Mouse (Mus musculus) midbrain, embryonic 13.5 days (tissue): ENCODE measurements around the gene Aco1. TPM values are rescaled to one million over a fixed set of nuclear protein-coding genes. Genes with fewer than 3 reads are reported as not detected.

ENCODE experiments used
- ATAC-seq: fragments of 200-750 bp; cut with Nextera tagmentation; 2 replicates; pipeline ENCODE4 v1.8.0; 2017; ENCODE audit warnings: mild to moderate bottlenecking, moderate TSS enrichment, moderate library complexity
- H3K27ac ChIP-seq: fragments of 300-500 bp; sonication (generic); 2 replicates; pipeline ENCODE4 v1.5.1; 2015; ENCODE audit warnings: inconsistent platforms, mild to moderate bottlenecking, moderate library complexity
- H3K27me3 ChIP-seq: fragments of 300-500 bp; sonication (generic); 2 replicates; pipeline ENCODE4 v1.6.1; 2015; ENCODE audit warnings: mild to moderate bottlenecking, inconsistent platforms
- H3K36me3 ChIP-seq: fragments of 300-500 bp; sonication (generic); 2 replicates; pipeline ENCODE4 v1.6.1; 2015; ENCODE audit warnings: mild to moderate bottlenecking, inconsistent platforms
- H3K4me1 ChIP-seq: fragments of 300-500 bp; sonication (generic); replicated peaks from 2 replicates; pipeline ENCODE4 v1.6.1; 2015; ENCODE audit warnings: inconsistent platforms
- H3K4me2 ChIP-seq: fragments of 300-500 bp; sonication (generic); replicated peaks from 2 replicates; pipeline ENCODE4 v1.6.1; 2015; ENCODE audit warnings: moderate library complexity, mild to moderate bottlenecking, inconsistent platforms
- H3K4me3 ChIP-seq: fragments of 300-500 bp; sonication (generic); replicated peaks from 2 replicates; pipeline ENCODE4 v1.5.1; 2015; ENCODE audit warnings: mild to moderate bottlenecking, inconsistent platforms
- H3K9ac ChIP-seq: fragments of 300-500 bp; sonication (generic); replicated peaks from 2 replicates; pipeline ENCODE4 v1.6.1; 2015; ENCODE audit warnings: mild to moderate bottlenecking, inconsistent platforms
- H3K9me3 ChIP-seq: fragments of 300-500 bp; sonication (generic); 2 replicates; pipeline ENCODE4 v1.6.1; 2016; ENCODE audit warnings: mild to moderate bottlenecking, inconsistent platforms
- WGBS: fragments of 180-500 bp; shearing (Covaris S2); methylation state at CpG from one replicate; pipeline ENCODE4 v1.1.7; 2015; 5-methylcytosine and 5-hydroxymethylcytosine counted together
- polyA plus RNA-seq: library from polyadenylated mRNA; unstranded; fragments of >200 nt; fragmentation: Nextera tagmentation; extraction: Ambion mirVana; gene quantifications from 2 replicates; pipeline ENCODE4 v1.2.1, GENCODE M21; 2015

Gene Aco1
- polyA plus RNA-seq, 1 experiment from 2014 or later, result 46.6 TPM

- WGBS, result 81% methylated on average over 2 of the region's 2 CpGs
- H3K4me3 ChIP-seq, result no peak overlapping the region
- H3K36me3 ChIP-seq, result peaks cover 85% of the 10 kb centered on the region
- no peaks in the 10 kb centered on the region for H3K9me3 ChIP-seq
- H3K4me2 ChIP-seq, result no peak overlapping the region
- no peak overlapping the region for H3K27ac ChIP-seq
- no peaks in the 10 kb centered on the region for H3K4me1 ChIP-seq
- H3K9ac ChIP-seq, result no peak overlapping the region
- H3K27me3 ChIP-seq, result no peaks in the 10 kb centered on the region
- ATAC-seq, result no peak
Measured at GRCm38 (mm10) chr4:40192246-40192645, 49.4 kb downstream of the Aco1 start.

- Histone ChIP-seq H3K36me3 (peaks cover 85% of the 10 kb centered on the region), H3K4me1 (no peaks in the 10 kb centered on the region), H3K9ac (no peak overlapping the region), H3K4me2 (no peak overlapping the region), H3K27ac (no peak overlapping the region), H3K9me3 (no peaks in the 10 kb centered on the region), H3K27me3 (no peaks in the 10 kb centered on the region), H3K4me3 (no peak overlapping the region)
- no peak for ATAC-seq
- WGBS, result 78% methylated on average over 9 of the region's 9 CpGs
Measured at GRCm38 (mm10) chr4:40193461-40193860, 50.6 kb downstream of the Aco1 start.

DNA sequence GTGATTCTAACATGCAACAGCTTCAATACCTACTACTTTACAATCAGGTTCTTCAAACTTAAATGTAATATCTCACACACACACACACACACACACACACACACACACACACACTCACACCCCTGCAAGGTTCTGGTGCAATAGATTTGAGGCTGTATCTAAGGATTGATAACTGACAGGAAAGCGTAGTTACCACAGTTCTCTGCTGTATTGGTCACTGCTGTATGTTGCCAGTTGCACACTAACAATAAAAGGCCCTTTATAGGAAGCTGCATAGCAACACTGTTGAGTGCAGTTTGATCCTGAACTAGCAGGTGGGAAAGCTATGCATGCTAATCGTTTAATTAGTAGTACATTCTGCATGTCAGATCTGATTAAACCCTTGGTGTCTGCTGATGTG lies 52.5 kb downstream of the Aco1 start:
- peaks cover 70% of the 10 kb centered on the region for H3K36me3 ChIP-seq

GRCm38 (mm10) chr4:40202205-40202604 lies 59.3 kb downstream of the Aco1 start:
- ATAC-seq, result no peak
- no peak overlapping the region for H3K9ac ChIP-seq
- peaks cover 38% of the 10 kb centered on the region for H3K36me3 ChIP-seq
- no peaks in the 10 kb centered on the region for H3K4me1 ChIP-seq
- H3K4me2 ChIP-seq, result no peak overlapping the region
- H3K4me3 ChIP-seq, result no peak overlapping the region
- H3K9me3 ChIP-seq, result no peaks in the 10 kb centered on the region
- WGBS, result 96% methylated on average over 6 of the region's 6 CpGs
- H3K27me3 ChIP-seq, result no peaks in the 10 kb centered on the region
- no peak overlapping the region for H3K27ac ChIP-seq

More for the DNA sequence above, 52.5 kb downstream of the Aco1 start:
- Histone ChIP-seq H3K4me1 (no peaks in the 10 kb centered on the region), H3K4me2 (no peak overlapping the region), H3K27me3 (no peaks in the 10 kb centered on the region), H3K9ac (no peak overlapping the region), H3K4me3 (no peak overlapping the region), H3K27ac (no peak overlapping the region), H3K9me3 (no peaks in the 10 kb centered on the region)
- ATAC-seq, result no peak
- 97% methylated on average over 2 of the region's 2 CpGs for WGBS

DNA sequence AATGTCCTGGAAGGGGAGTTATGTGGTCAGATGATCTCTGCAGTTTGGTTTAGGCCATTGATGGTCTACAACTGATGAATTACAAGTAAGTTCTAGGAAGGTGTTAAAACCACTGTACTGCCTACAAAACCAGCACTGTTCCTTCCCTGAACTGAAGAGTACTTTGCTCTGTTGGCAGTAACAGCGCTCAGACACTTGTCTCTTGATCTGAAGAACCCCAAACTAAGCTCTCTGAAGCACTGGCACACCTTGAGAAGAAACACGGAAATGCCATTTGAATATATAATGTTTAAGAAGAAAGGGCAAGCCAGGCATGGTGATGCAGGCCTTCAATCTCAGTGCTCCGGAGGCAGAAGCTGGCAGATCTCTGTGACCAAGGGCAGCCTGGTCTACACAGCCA lies 61.5 kb downstream of the Aco1 start:
- peaks cover 22% of the 10 kb centered on the region for H3K36me3 ChIP-seq
- no peak overlapping the region for H3K4me2 ChIP-seq
- ATAC-seq, result no peak
- WGBS, result 95% methylated on average over 3 of the region's 3 CpGs
- no peak overlapping the region for H3K9ac ChIP-seq
- no peaks in the 10 kb centered on the region for H3K9me3 ChIP-seq
- no peak overlapping the region for H3K27ac ChIP-seq
- no peaks in the 10 kb centered on the region for H3K27me3 ChIP-seq
- H3K4me1 ChIP-seq, result no peaks in the 10 kb centered on the region
- no peak overlapping the region for H3K4me3 ChIP-seq

DNA sequence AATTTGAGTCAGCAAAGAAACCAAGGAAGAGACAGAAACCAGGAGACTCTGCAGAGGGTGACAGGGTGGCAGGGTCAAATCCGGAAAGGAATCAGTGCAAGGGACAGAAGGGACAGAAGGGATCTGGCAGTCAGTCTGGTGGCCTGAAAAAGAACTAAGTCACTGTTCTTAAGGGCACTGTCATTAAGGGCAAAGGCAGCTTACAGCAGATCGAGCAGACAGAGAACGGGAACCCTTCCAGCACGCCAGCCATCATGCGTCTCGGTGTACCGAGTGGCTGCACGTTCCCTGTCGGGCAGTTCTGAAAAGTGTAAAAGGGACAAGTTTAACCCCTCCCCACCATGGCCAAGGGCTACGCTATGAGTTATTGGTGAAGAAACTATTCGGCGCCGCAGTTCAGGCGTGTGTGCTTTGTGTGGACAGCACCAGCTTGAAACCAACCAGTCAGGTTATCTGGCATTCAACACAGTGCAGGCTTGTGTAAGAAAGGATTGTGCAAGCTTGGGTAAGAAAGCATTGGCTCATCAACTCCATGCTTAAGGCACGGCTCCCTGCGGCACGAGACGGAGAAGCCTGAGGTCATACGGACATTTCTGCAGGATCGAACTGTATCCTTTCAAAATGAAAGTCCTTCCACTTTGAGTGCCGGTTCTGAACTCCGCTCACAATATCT lies 62.5 kb downstream of the Aco1 start:
- 95% methylated on average over 22 of the region's 22 CpGs for WGBS
- Histone ChIP-seq H3K36me3 (peaks cover 22% of the 10 kb centered on the region), H3K9ac (no peak overlapping the region), H3K9me3 (no peaks in the 10 kb centered on the region), H3K4me2 (no peak overlapping the region), H3K27ac (no peak overlapping the region), H3K4me3 (no peak overlapping the region), H3K27me3 (no peaks in the 10 kb centered on the region), H3K4me1 (no peaks in the 10 kb centered on the region)
- no peak for ATAC-seq

- 62% methylated on average over 5 of the region's 5 CpGs for WGBS
- no peak for ATAC-seq
- Histone ChIP-seq H3K36me3 (peaks cover 8% of the 10 kb centered on the region; the same call in 1 of the 2 replicates), H3K4me3 (no peak overlapping the region), H3K9me3 (no peaks in the 10 kb centered on the region), H3K27me3 (no peaks in the 10 kb centered on the region), H3K4me1 (no peaks in the 10 kb centered on the region), H3K4me2 (no peak overlapping the region), H3K9ac (no peak overlapping the region), H3K27ac (no peak overlapping the region)
Measured at GRCm38 (mm10) chr4:40207701-40208100, 64.8 kb downstream of the Aco1 start.

- Histone ChIP-seq H3K36me3 (no peaks in the 10 kb centered on the region), H3K4me3 (no peak overlapping the region), H3K4me1 (no peaks in the 10 kb centered on the region), H3K4me2 (no peak overlapping the region), H3K9me3 (no peaks in the 10 kb centered on the region), H3K27me3 (no peaks in the 10 kb centered on the region), H3K9ac (no peak overlapping the region), H3K27ac (no peak overlapping the region)
- 93% methylated on average over 4 of the region's 6 CpGs for WGBS
- no peak for ATAC-seq
Measured at GRCm38 (mm10) chr4:40212177-40212576, 69.3 kb downstream of the Aco1 start.

DNA sequence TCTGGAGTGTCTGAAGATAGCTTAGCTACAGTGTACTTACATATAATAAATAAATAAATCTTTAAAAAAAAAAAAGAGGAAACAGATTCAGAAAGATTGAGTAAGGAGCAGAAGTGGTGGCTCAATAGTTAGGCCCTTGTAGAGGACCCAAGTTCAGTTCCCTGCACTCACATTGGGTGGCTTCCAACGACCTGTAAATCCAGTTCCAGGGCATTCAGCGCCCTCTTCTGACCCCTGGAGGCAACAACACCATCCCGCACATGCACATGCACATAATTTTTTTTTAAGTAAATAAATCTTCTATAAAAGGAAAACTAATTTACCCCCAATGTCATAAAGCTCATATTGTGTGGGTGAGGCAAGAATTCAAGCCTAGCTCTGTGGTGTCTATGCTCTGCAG lies 75.0 kb downstream of the Aco1 start:
- Histone ChIP-seq H3K36me3 (no peaks in the 10 kb centered on the region), H3K4me2 (no peak overlapping the region), H3K9me3 (no peaks in the 10 kb centered on the region), H3K4me3 (no peak overlapping the region), H3K27ac (no peak overlapping the region), H3K9ac (no peak overlapping the region), H3K27me3 (no peaks in the 10 kb centered on the region), H3K4me1 (peaks cover 10% of the 10 kb centered on the region; the same call in 1 of the 2 replicates)
- WGBS, result 55% methylated on average over 3 of the region's 3 CpGs
- no peak for ATAC-seq

DNA sequence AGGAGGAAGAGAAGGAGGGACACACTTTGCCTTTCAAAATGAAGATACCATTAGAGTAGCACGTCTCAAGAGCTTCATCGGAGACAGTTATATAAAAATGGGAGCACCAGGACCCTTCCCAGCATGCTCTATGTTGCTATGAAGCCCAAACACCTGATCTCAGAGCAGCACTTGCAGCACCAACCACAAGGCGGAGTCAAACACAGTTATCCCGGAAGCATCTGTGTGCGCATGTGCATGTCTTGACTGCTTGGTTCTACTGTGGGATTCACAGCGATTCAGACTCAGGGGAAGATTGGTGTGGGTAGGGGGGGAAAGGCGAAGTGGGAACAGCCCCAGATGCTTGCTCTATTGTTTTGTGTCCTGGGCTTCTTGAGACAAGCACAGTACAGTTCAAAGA lies 75.5 kb downstream of the Aco1 start:
- 73% methylated on average over 7 of the region's 7 CpGs for WGBS
- Histone ChIP-seq H3K4me3 (no peak overlapping the region), H3K36me3 (no peaks in the 10 kb centered on the region), H3K4me2 (no peak overlapping the region), H3K4me1 (peaks cover 10% of the 10 kb centered on the region; the same call in 1 of the 2 replicates), H3K9me3 (no peaks in the 10 kb centered on the region), H3K9ac (no peak overlapping the region), H3K27me3 (no peaks in the 10 kb centered on the region), H3K27ac (no peak overlapping the region)
- ATAC-seq, result peak; percentile 30; the same call in 1 of the 2 replicates

DNA sequence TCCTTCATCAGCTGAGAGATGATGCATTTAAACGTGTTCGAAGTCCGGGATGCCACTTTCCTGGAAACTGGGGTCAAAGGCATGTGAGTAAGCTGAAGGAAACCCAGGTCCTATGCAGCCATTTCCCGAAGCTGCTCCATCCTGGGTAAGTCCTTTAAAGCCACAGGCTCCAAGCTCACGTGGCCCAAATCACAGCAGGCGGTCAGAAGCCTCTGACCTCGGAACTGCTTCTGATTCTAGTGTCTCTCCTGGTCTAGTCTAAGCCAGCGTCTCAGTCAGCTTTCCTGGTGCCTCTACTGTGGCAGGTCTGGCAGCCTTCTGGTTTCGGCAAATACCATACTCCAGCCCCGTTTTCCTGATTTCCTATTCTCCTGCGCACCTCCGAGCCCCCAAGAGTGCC lies 77.6 kb downstream of the Aco1 start:
- H3K9ac ChIP-seq, result no peak overlapping the region; the same call in 1 of the 2 replicates
- H3K4me1 ChIP-seq, result peaks cover 10% of the 10 kb centered on the region; the same call in 1 of the 2 replicates
- H3K27me3 ChIP-seq, result no peaks in the 10 kb centered on the region
- H3K4me2 ChIP-seq, result peak overlapping the region; percentile 28; the same call in 1 of the 2 replicates
- WGBS, result 24% methylated on average over 12 of the region's 12 CpGs
- no peaks in the 10 kb centered on the region for H3K36me3 ChIP-seq
- H3K9me3 ChIP-seq, result no peaks in the 10 kb centered on the region
- ATAC-seq, result no peak
- H3K4me3 ChIP-seq, result no peak overlapping the region
- H3K27ac ChIP-seq, result no peak overlapping the region

DNA sequence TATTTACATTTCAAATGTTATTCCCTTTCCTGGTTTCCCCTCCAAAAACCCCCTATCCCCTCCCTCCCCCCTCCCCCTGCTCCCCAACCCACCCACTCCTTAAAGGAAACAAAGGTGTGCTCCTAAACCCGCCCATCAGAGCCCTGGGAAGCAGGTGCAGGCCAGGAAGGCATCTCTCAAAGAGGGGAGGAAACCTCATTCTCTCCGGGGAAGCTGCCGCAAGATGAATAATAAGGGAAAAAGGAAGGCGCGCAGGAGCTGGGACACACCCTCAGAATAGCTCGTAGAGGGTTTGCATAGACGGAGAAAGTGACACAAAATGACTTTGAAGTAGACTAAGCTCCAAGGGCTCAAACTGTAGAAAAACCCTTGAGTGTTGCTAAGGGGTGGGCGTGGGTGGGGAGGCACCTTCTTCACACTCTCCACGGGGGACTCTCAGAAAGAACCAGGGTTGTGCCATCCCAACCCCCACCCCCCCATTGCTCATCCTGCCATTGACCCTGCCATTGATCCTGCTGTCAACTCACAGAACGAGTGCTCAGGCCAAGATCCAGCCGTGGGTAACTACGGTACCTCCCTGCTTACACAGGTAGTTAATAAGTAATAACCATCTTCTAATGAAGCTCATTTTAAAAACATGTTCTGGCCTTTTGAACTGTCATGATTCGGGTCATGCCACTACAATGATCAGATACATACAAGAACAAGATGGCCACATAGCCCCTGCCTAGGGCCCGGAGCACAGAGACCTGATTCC lies 78.3 kb downstream of the Aco1 start:
- Histone ChIP-seq H3K36me3 (no peaks in the 10 kb centered on the region), H3K27ac (no peak overlapping the region), H3K4me3 (no peak overlapping the region), H3K9me3 (no peaks in the 10 kb centered on the region), H3K4me2 (peak overlapping the region; percentile 28; the same call in 1 of the 2 replicates), H3K4me1 (peaks cover 10% of the 10 kb centered on the region; the same call in 1 of the 2 replicates), H3K27me3 (no peaks in the 10 kb centered on the region), H3K9ac (no peak overlapping the region)
- 0 out of 2 replicates have a peak, but pooled peaks have one; percentile 27 for ATAC-seq
- WGBS, result 38% methylated on average over 14 of the region's 14 CpGs
